Mouse (Mus musculus) heart, postnatal 14 days (tissue): Measurements from ENCODE around the gene Spata46. TPM values are rescaled to one million over a fixed set of nuclear protein-coding genes. Genes with fewer than 3 reads are reported as not detected.
A peak's percentile ranks its signal among the peaks of the same experiment; 100 is the strongest.

Experiments used
- DNase-seq, 2 experiments: peaks; one replicate each; pipeline ENCODE4 v3.0.0; 2021 to 2022
- intact Hi-C: fragments of 180-260 bp; cut with DNase I; formaldehyde crosslinking; loops from one replicate; pipeline ENCODE4 v1.15.1; 2025
- long read RNA-seq, 2 experiments: library from polyadenylated mRNA; stranded (forward); transcript quantifications; one replicate each; pipeline ENCODE4 v2.0.0; 2021
- total RNA-seq, 2 experiments: library from RNA; stranded (reverse); gene quantifications; 2 replicates each; pipeline ENCODE4 v1.2.3; 2021

Gene Spata46
- total RNA-seq = not detected
- long read RNA-seq, experiment 1 = 0 reads
- long read RNA-seq, experiment 2 = 0 reads

- intact Hi-C loops = no loop called here
- DNase-seq = no peak
These were observed at the start of gene Spata46 for GRCm38 (mm10) chr1:170308503-170308902. Gene Spata46, plus strand, starts transcription at chr1:170308803.

GRCm38 (mm10) chr1:170270281-170270680 lies 38.3 kb upstream of the Spata46 start:
- intact Hi-C loops = no loop called here
- no peak for DNase-seq

- DNase-seq = no peak
- intact Hi-C loops = no loop called here
These were observed 37.9 kb upstream of the Spata46 start for GRCm38 (mm10) chr1:170270696-170271095.

GRCm38 (mm10) chr1:170273252-170273651 lies 35.4 kb upstream of the Spata46 start:
- intact Hi-C loops = no loop called here
- no peak for DNase-seq

- intact Hi-C loops = no loop called here
These were observed 31.6 kb upstream of the Spata46 start, which contains the start of gene Sh2d1b1 for GRCm38 (mm10) chr1:170277016-170277415. Gene Sh2d1b1, plus strand, starts transcription at chr1:170277320.

GRCm38 (mm10) chr1:170282415-170283129 lies 26.0 kb upstream of the Spata46 start:
- DNase-seq = no peak
- intact Hi-C loops = no loop called here

More at GRCm38 (mm10) chr1:170277016-170277415, 31.6 kb upstream of the Spata46 start, which contains the start of gene Sh2d1b1:
- DNase-seq = no peak

GRCm38 (mm10) chr1:170292239-170292951 lies 16.2 kb upstream of the Spata46 start:
- intact Hi-C loops = loop anchor here (1.0 kb wide), 1 partner anchor 321 kb away; no protein-coding TSS in a partner anchor
- DNase-seq = peak; percentile 16 to 54

GRCm38 (mm10) chr1:170293257-170293656 lies 15.3 kb upstream of the Spata46 start:
- intact Hi-C loops = no loop called here

GRCm38 (mm10) chr1:170294786-170295570 lies 13.6 kb upstream of the Spata46 start:
- DNase-seq = no peak
- intact Hi-C loops = no loop called here

More at GRCm38 (mm10) chr1:170293257-170293656, 15.3 kb upstream of the Spata46 start:
- DNase-seq = no peak

- intact Hi-C loops = no loop called here
These were observed 9.1 kb upstream of the Spata46 start for GRCm38 (mm10) chr1:170299496-170299895.

GRCm38 (mm10) chr1:170301686-170302085 lies 6.9 kb upstream of the Spata46 start:
- intact Hi-C loops = no loop called here
- DNase-seq = no peak

More at GRCm38 (mm10) chr1:170299496-170299895, 9.1 kb upstream of the Spata46 start:
- no peak for DNase-seq

- intact Hi-C loops = no loop called here
- DNase-seq = no peak
These were observed 6.1 kb upstream of the Spata46 start for GRCm38 (mm10) chr1:170302456-170302855.

- intact Hi-C loops = no loop called here
- DNase-seq = no peak
These were observed 5.5 kb upstream of the Spata46 start for GRCm38 (mm10) chr1:170303103-170303502.

GRCm38 (mm10) chr1:170305002-170305401 lies 3.6 kb upstream of the Spata46 start:
- intact Hi-C loops = no loop called here
- no peak for DNase-seq

- intact Hi-C loops = no loop called here
- DNase-seq = no peak
These were observed 2.4 kb upstream of the Spata46 start, which contains the start of gene Gm7694 for GRCm38 (mm10) chr1:170306232-170306631. Gene Gm7694, minus strand, starts transcription at chr1:170306332.

GRCm38 (mm10) chr1:170311431-170311830 lies 2.8 kb downstream of the Spata46 start:
- no peak for DNase-seq
- intact Hi-C loops = no loop called here

- no peak for DNase-seq
- intact Hi-C loops = no loop called here
These were observed 13.4 kb downstream of the Spata46 start for GRCm38 (mm10) chr1:170322046-170322445.

GRCm38 (mm10) chr1:170323001-170323400 lies 14.4 kb downstream of the Spata46 start:
- intact Hi-C loops = no loop called here
- DNase-seq = no peak

GRCm38 (mm10) chr1:170324312-170324711 lies 15.7 kb downstream of the Spata46 start:
- intact Hi-C loops = no loop called here
- DNase-seq = no peak

- intact Hi-C loops = no loop called here
- DNase-seq = no peak
These were observed 16.7 kb downstream of the Spata46 start for GRCm38 (mm10) chr1:170325277-170325676.

- no peak for DNase-seq
- intact Hi-C loops = no loop called here
These were observed 23.3 kb downstream of the Spata46 start for GRCm38 (mm10) chr1:170331926-170332325.
